Mouse (Mus musculus) heart, postnatal 10 days (tissue): Measurements from ENCODE around the gene Ybey. TPM values are rescaled to one million over a fixed set of nuclear protein-coding genes. Genes with fewer than 3 reads are reported as not detected.

Experiments used
- DNase-seq, 2 experiments: peaks; one replicate each; pipeline ENCODE4 v3.0.0; 2021
- intact Hi-C: fragments of 180-260 bp; cut with DNase I; formaldehyde crosslinking; loops from one replicate; pipeline ENCODE4 v1.15.1; 2025
- total RNA-seq, 2 experiments: library from RNA; stranded (reverse); gene quantifications; 2 replicates each; pipeline ENCODE4 v1.2.3; 2021

The Ybey gene
- 1 to 10 TPM; 3.5 to 3.6 TPM for total RNA-seq

DNA sequence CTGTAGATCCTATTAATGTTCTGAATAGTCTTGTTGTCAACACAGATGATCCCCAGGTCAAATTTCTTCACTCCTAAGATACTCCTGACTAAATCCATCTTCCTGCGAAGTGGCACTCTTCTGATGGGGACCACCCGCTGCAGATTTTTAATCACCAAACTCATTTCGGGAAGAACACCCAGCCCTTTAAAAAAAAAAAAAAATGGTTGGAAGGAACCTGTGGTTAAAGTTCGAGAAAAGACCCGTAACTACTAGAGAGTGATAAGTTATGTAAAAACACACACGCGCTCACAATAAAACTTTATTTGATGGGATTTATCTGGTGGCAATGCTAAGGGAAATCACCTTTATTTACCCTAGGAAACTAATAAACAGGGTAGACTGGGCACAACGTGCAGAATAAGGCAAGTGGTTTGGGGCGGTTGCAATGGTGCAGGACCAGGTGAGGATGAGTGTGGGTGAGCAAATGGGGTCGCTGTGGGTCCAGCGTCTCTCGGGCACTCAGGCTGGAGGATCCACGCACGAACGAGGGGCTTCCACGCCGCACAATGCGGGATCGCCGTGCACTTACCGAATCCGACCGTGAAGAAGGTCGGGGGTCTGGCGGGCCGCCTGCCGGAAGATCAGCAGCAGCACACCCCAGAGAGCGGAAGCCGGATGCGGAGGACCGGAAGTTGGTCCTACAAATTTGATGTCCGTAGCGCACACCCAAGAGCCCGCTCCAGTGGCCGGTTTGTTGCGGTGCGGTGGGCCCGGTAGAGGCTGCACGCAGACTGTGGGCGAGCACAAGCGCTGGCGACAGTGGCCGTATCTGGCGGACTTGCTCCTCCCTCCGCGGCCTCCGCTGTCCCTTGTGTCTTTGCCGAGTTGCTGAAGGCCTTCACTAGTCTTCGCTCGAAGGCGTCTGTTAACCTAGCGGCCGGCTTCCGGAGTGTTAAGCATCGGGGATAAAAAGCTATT lies at the start of gene Ybey, which contains the start of gene Mcm3ap:
TSS of gene Ybey (minus strand) at position 912 of the 960 bp plus-strand sequence.
TSS of gene Mcm3ap (plus strand) at position 725 of the 960 bp plus-strand sequence.
- DNase-seq: peak; percentile 92 to 93
- intact Hi-C loops: loop anchor here (1.0 to 5.0 kb wide), 2 partner anchors 26 to 264 kb away; partner anchors contain the start of gene Pcnt

- intact Hi-C loops: loop anchor here (2.0 kb wide), 1 partner anchor 222 kb away; no protein-coding TSS in a partner anchor
- DNase-seq: peak; percentile 85 to 93
Observed at GRCm38 (mm10) chr10:76512965-76513583, 44.2 kb upstream of the Ybey start.

DNA sequence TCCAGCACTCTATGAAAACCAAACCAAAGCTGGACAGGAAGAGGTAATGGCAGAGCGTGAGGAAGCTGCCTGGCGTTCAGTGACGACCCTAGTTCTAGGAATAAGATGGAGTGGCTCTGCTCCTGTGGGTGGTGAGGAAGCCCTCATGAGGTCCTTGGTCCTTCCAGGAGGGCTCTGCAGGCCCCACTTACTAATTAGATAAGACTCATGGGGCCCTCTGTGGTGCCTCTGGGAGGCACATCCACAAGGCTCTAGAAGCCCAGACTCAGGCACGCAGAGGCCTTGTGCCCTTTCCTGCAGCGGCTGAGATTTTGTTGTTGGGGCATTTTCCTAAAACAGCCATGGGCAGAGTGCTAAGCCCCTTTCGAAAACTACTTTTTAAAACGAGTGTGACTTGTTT lies 37.0 kb upstream of the Ybey start:
- DNase-seq: no peak
- intact Hi-C loops: no loop called here

- intact Hi-C loops: no loop called here
Observed at GRCm38 (mm10) chr10:76504271-76504943, 35.5 kb upstream of the Ybey start.

GRCm38 (mm10) chr10:76497522-76497921 lies 28.6 kb upstream of the Ybey start:
- no peak for DNase-seq
- intact Hi-C loops: no loop called here

More at GRCm38 (mm10) chr10:76504271-76504943, 35.5 kb upstream of the Ybey start:
- no peak for DNase-seq

- peak; percentile 26 to 28 for DNase-seq
- intact Hi-C loops: no loop called here
Observed at GRCm38 (mm10) chr10:76496366-76496765, 27.5 kb upstream of the Ybey start.

DNA sequence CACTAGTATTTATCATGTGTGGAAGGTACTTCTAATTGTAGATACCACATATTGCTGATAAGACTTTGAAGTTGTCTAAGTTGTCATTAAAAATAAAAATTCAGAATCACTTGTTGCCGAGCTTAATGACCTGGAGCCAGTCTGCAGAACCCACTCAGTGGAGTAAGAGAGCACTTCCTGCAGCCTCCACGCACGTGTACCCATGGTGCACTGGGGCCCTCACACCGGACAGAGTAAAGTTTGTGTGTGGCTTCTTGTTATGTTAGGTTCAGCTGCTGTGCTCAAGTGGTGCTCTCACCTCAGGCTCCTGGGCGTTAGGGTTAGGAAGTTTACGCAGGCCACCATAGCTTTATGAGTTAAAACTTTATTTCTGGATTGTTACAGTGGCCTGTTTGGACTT lies 26.6 kb upstream of the Ybey start:
- peak in 1 of 2 experiments; percentile 11 for DNase-seq
- intact Hi-C loops: no loop called here

GRCm38 (mm10) chr10:76493527-76493926 lies 24.6 kb upstream of the Ybey start:
- no peak for DNase-seq
- intact Hi-C loops: no loop called here

GRCm38 (mm10) chr10:76489205-76489604 lies 20.3 kb upstream of the Ybey start:
- DNase-seq: no peak
- intact Hi-C loops: no loop called here

DNA sequence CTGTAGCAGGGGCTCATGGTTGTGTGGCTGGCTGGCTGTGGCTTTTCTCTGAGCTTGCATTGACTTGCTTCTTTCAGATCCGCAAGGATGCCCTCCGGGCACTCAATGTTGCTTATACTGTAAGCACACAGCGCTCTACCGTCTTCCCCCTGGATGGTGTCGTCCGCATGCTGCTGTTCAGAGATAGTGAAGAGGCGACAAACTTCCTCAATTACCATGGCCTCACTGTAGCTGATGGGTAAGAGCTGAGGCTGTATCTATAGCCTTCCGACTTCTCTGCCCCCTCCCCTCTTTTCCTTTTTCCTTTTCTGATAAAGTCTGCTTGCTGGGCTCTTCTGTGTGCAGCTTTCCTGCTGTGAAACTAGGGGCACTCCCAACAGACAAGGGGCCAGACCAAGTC lies 19.4 kb upstream of the Ybey start:
- intact Hi-C loops: no loop called here
- DNase-seq: no peak

- intact Hi-C loops: no loop called here
- DNase-seq: no peak
Observed at GRCm38 (mm10) chr10:76486302-76486701, 17.4 kb upstream of the Ybey start.

- no peak for DNase-seq
- intact Hi-C loops: no loop called here
Observed at GRCm38 (mm10) chr10:76481480-76481879, 12.6 kb upstream of the Ybey start.

GRCm38 (mm10) chr10:76480851-76481250 lies 11.9 kb upstream of the Ybey start:
- no peak for DNase-seq
- intact Hi-C loops: no loop called here

GRCm38 (mm10) chr10:76473759-76474158 lies 4.8 kb upstream of the Ybey start:
- no peak for DNase-seq
- intact Hi-C loops: no loop called here

DNA sequence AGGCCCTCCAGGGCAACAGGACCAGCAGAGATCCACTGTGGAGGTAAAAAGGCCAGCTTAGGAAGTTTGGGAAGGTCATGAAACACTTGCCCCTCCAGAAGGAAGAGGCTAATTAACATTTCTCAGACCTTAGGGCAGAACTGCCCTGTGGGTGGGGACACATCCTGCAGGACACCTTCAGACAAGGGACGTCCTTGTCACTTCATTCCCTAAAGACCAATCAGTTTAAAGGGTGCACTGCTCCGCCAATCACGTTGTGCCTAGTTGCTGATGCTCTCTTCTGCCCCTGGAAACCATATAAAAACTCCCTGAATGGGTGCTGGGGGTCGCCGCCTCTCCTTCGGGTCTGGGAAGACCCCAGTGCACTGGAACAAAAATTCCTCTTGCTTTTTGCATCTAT lies 6.2 kb downstream of the Ybey start:
- DNase-seq: no peak
- intact Hi-C loops: no loop called here

- no peak for DNase-seq
- intact Hi-C loops: no loop called here
Observed at GRCm38 (mm10) chr10:76462312-76462711, 6.6 kb downstream of the Ybey start.

GRCm38 (mm10) chr10:76461255-76461654 lies 7.7 kb downstream of the Ybey start:
- intact Hi-C loops: no loop called here
- no peak for DNase-seq

- peak; percentile 52 to 74 for DNase-seq
- intact Hi-C loops: no loop called here
Observed at GRCm38 (mm10) chr10:76455289-76455688, 13.6 kb downstream of the Ybey start.

DNA sequence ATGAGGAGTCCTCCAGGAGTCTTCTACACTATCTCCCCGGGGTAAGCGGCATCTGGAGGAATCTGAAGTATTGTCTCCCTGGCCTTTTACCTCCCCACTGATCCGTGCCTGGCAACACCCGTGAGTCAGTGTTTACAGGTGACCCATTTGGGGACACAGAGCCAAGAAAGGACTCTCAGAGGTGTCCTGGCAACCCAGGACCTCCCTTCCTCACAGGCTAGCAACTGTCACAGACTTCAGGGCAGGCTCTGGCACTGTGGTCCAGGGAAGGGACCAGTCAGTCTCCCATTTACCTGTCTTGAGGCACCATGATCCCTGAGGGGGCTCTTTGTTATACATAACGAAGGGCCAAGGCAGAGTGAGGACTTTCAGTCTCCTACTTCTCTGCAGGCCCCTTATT lies 20.1 kb downstream of the Ybey start, which contains the start of gene 2610028H24Rik:
TSS of gene 2610028H24Rik (plus strand) at position 231 of the 400 bp plus-strand sequence.
- intact Hi-C loops: no loop called here
- DNase-seq: no peak

GRCm38 (mm10) chr10:76447406-76448229 lies 21.3 kb downstream of the Ybey start:
- intact Hi-C loops: no loop called here

More at GRCm38 (mm10) chr10:76447406-76448229, 21.3 kb downstream of the Ybey start:
- DNase-seq: peak; percentile 62 to 70
